Mouse (Mus musculus): ENCODE measurements at regions not wholly inside any gene's neighbourhood (a gene's known extent, or its start where the extent isn't known, plus 50 kb on each side); places are given as distances from the start of the nearest gene placed in this dataset.

- Histone ChIP-seq H3K27ac (replicated peaks; ENCODE audit: low read depth, low read length) (no peak overlapping the region), H3K4me1 (ENCODE audit: control insufficient read depth, insufficient read depth, insufficient read length, low read length) (no peaks in the 10 kb centered on the region), H3K4me3 (ENCODE audit: insufficient read depth, low read depth, low read length) (no peak overlapping the region)
These were observed 259.4 kb upstream of the Gm9747 start for GRCm38 (mm10) chr1:81973481-81973880.

DNA sequence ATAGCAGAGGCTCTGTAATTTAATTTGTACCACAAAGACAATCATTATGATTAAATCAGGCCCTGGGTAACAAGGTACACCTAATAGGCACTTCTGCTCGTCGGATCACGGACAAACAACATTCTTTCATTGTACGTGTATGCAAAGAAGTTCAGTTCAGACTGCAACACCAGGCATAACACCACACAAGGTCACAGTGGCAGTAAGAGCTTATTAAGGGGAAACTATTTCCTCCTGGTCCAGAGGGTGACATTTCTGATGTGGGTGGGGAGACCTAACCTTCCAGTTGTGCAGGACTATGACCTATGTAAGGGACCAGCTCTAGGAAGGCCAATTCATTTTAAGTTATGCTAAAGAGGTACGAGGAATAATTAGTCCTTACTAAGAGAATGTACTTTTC, 225.0 kb upstream of the Gm9747 start:
- H3K4me3 ChIP-seq (ENCODE audit: insufficient read depth, low read depth, low read length), result no peak overlapping the region
- H3K27ac ChIP-seq (replicated peaks; ENCODE audit: low read depth, low read length), result no peak overlapping the region
- no peaks in the 10 kb centered on the region for H3K4me1 ChIP-seq (ENCODE audit: control insufficient read depth, insufficient read depth, insufficient read length, low read length)

- Histone ChIP-seq H3K27ac (replicated peaks; ENCODE audit: low read depth, low read length) (no peak overlapping the region), H3K4me3 (ENCODE audit: insufficient read depth, low read depth, low read length) (no peak overlapping the region), H3K4me1 (ENCODE audit: control insufficient read depth, insufficient read depth, insufficient read length, low read length) (no peaks in the 10 kb centered on the region)
These were observed 224.1 kb upstream of the Gm9747 start for GRCm38 (mm10) chr1:82008805-82009204.

GRCm38 (mm10) chr1:82010995-82011394, 221.9 kb upstream of the Gm9747 start:
- no peaks in the 10 kb centered on the region for H3K4me1 ChIP-seq (ENCODE audit: control insufficient read depth, insufficient read depth, insufficient read length, low read length)
- no peak overlapping the region for H3K4me3 ChIP-seq (ENCODE audit: insufficient read depth, low read depth, low read length)
- H3K27ac ChIP-seq (replicated peaks; ENCODE audit: low read depth, low read length), result no peak overlapping the region

- Histone ChIP-seq H3K27ac (replicated peaks; ENCODE audit: low read depth, low read length) (no peak overlapping the region; the same call in 1 of the 2 replicates), H3K4me3 (ENCODE audit: insufficient read depth, low read depth, low read length) (no peak overlapping the region), H3K4me1 (ENCODE audit: control insufficient read depth, insufficient read depth, insufficient read length, low read length) (no peaks in the 10 kb centered on the region)
These were observed 217.6 kb upstream of the Gm9747 start for GRCm38 (mm10) chr1:82015341-82015740.

- Histone ChIP-seq H3K4me1 (ENCODE audit: control insufficient read depth, insufficient read depth, insufficient read length, low read length) (no peaks in the 10 kb centered on the region), H3K4me3 (ENCODE audit: insufficient read depth, low read depth, low read length) (no peak overlapping the region), H3K27ac (replicated peaks; ENCODE audit: low read depth, low read length) (no peak overlapping the region)
These were observed 214.1 kb upstream of the Gm9747 start for GRCm38 (mm10) chr1:82018701-82019404.

DNA sequence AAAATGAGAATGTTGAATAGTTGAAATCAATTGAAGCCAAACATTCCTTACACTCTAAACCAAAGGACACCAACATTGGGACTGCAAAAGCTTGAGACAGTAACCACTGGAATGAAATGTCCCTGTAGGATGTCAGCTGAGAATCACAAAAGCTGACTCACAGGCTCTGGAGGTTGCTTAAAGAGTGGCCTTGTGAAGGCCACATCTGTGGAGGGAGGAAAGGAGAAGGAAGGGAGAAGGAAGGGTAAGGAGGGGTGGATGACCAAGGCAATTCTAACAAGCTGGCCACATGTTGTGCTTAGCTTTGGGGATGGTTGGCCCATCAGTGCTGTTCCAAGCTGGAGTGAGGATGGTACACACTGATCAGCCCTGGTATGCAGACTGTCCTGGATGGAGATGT, 205.2 kb upstream of the Gm9747 start:
- Histone ChIP-seq H3K27ac (replicated peaks; ENCODE audit: low read depth, low read length) (no peak overlapping the region), H3K4me1 (ENCODE audit: control insufficient read depth, insufficient read depth, insufficient read length, low read length) (no peaks in the 10 kb centered on the region), H3K4me3 (ENCODE audit: insufficient read depth, low read depth, low read length) (no peak overlapping the region)

GRCm38 (mm10) chr1:82031130-82031529, 201.8 kb upstream of the Gm9747 start:
- H3K4me3 ChIP-seq (ENCODE audit: insufficient read depth, low read depth, low read length), result no peak overlapping the region
- no peaks in the 10 kb centered on the region for H3K4me1 ChIP-seq (ENCODE audit: control insufficient read depth, insufficient read depth, insufficient read length, low read length)
- H3K27ac ChIP-seq (replicated peaks; ENCODE audit: low read depth, low read length), result no peak overlapping the region

DNA sequence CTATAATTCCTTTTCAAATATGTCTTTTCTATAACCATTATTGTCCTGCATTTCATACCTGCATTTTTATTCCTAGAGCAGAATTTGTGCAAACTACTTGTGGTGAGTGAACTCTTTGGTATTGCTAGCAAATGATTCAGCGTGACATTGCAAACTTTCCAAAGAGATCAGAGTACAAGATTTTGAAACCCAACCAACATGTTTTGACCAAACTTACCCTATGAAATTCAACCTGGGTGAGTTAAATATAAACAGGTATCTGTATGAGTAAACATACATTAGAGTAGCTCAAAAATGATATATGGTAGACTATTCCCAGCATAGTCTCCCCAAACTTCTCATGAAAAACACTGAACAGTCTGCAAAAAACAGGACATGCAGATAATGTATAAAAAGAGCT, 200.5 kb upstream of the Gm9747 start:
- H3K4me1 ChIP-seq (ENCODE audit: control insufficient read depth, insufficient read depth, insufficient read length, low read length), result no peaks in the 10 kb centered on the region
- no peak overlapping the region for H3K4me3 ChIP-seq (ENCODE audit: insufficient read depth, low read depth, low read length)
- H3K27ac ChIP-seq (replicated peaks; ENCODE audit: low read depth, low read length), result no peak overlapping the region

DNA sequence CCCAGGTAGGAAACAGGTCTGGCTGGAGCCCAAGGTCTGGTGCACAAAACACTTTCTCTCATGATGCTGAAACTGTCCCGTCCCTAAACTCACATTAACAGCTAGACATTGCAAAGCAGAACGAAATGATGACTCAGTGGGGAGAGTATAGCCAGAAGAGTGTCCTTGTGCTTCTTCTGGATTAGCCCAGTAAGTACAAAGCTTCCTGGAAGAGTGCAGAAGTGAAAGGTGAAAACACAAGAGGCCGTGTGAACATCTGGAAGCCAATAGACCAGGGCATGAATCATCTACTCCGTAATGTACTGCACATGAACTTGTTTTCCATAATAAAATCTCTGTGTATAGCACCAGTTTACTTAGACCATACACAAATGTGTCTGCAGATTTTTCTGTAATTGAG, 194.7 kb upstream of the Gm9747 start:
- no peak overlapping the region for H3K4me3 ChIP-seq (ENCODE audit: insufficient read depth, low read depth, low read length)
- no peak overlapping the region for H3K27ac ChIP-seq (replicated peaks; ENCODE audit: low read depth, low read length)
- no peaks in the 10 kb centered on the region for H3K4me1 ChIP-seq (ENCODE audit: control insufficient read depth, insufficient read depth, insufficient read length, low read length)

DNA sequence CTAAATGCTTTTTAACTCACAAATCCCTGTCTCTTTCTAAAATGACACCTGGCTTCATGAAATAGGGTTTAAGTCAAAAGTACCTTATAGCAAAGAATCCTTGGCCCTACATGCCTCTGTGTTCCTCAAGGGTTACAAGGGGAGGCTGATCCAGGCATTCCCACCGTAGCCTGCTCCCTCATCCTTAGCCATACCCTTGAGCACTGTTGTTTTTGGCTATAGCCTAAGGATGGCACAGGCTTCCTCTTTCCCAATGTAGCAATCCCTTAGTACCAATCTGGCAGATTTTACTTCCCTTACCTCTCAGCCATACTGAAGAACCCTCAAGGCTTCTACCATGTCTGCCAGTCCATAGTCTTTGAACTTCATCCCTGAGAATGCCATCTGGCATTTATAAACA, 194.2 kb upstream of the Gm9747 start:
- Histone ChIP-seq H3K4me3 (ENCODE audit: insufficient read depth, low read depth, low read length) (no peak overlapping the region), H3K4me1 (ENCODE audit: control insufficient read depth, insufficient read depth, insufficient read length, low read length) (no peaks in the 10 kb centered on the region), H3K27ac (replicated peaks; ENCODE audit: low read depth, low read length) (no peak overlapping the region)

DNA sequence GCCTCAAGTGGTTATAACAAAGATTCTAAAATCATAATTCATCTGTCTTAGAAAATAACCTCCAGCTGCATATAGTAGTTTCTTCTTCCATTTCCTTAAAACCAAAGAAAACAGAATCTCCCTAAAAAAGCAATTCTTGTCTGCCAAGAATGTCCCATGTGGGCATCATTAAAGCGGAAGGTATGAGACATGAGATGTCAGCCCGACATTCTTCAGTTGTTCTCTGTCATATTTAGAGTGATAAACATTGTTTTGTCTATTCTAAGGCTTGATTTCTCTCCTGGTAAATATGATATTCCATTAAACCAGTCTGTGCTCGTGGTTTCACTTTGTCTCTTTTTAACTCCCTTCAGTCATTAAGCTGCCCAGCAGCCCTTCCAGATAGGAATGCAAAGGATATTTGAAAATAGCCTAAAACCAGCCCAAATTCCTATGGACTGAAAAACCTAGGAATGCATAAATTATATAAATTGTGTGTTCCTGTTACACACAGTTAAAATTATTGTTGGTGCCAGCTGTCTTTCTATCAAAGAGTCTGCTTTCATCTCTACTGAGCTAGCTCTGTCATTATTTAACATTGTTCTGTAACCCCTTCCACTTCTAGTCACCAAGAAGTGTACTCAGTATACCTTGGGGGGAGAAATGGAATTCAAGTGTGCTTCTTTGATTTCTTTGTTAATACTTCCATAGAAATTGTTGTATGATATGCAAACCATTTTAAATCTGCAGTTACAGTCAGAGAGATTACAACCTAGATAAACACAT, 191.4 kb upstream of the Gm9747 start:
- H3K4me3 ChIP-seq (ENCODE audit: insufficient read depth, low read depth, low read length), result no peak overlapping the region
- no peaks in the 10 kb centered on the region for H3K4me1 ChIP-seq (ENCODE audit: control insufficient read depth, insufficient read depth, insufficient read length, low read length)
- H3K27ac ChIP-seq (replicated peaks; ENCODE audit: low read depth, low read length), result no peak overlapping the region

DNA sequence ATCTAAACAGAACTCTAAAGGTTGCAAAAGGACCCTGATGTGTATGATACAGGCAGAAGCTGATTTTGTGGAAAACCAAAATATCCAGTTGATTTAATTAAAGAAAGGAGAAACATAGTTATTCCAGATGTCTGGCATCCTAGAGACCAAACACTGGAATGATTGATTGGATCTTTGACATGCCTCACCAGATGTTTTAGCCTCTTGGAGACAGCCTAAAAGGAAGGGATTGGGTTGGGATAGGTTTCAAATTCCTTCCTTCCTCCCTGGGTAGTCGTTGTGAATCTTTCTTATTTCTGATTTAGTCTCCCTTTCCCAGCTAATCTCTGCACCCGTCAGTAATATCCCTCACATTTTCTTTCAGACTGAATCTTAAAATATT, 190.9 kb upstream of the Gm9747 start:
- H3K27ac ChIP-seq (replicated peaks; ENCODE audit: low read depth, low read length), result no peak overlapping the region
- no peak overlapping the region for H3K4me3 ChIP-seq (ENCODE audit: insufficient read depth, low read depth, low read length)
- no peaks in the 10 kb centered on the region for H3K4me1 ChIP-seq (ENCODE audit: control insufficient read depth, insufficient read depth, insufficient read length, low read length)

- Histone ChIP-seq H3K27ac (replicated peaks; ENCODE audit: low read depth, low read length) (no peak overlapping the region), H3K4me1 (ENCODE audit: control insufficient read depth, insufficient read depth, insufficient read length, low read length) (no peaks in the 10 kb centered on the region), H3K4me3 (ENCODE audit: insufficient read depth, low read depth, low read length) (no peak overlapping the region)
These were observed 190.4 kb upstream of the Gm9747 start for GRCm38 (mm10) chr1:82042527-82042926.

- no peak overlapping the region for H3K4me3 ChIP-seq (ENCODE audit: insufficient read depth, low read depth, low read length)
- H3K4me1 ChIP-seq (ENCODE audit: control insufficient read depth, insufficient read depth, insufficient read length, low read length), result no peaks in the 10 kb centered on the region
- no peak overlapping the region for H3K27ac ChIP-seq (replicated peaks; ENCODE audit: low read depth, low read length)
These were observed 166.6 kb upstream of the Gm9747 start for GRCm38 (mm10) chr1:82066291-82066690.

DNA sequence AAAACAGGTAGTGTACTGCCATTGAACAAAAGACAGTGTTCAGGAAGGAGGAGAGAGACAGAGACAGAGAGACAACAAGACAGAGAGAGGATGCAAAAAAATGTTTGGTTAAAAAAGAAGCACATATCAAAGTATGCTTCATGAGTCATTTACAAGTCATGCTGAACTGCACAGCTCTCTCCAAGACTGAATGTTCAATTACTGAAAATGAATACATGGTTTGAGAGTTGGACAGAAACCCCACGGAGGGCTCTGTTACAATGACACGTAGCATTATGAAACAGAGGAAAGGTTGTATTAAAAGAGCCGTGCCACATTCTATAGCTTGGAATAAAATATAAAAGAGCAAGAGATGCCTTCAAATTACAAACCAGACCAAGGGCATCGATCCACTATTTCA, 164.3 kb upstream of the Gm9747 start:
- H3K27ac ChIP-seq (replicated peaks; ENCODE audit: low read depth, low read length), result no peak overlapping the region
- no peaks in the 10 kb centered on the region for H3K4me1 ChIP-seq (ENCODE audit: control insufficient read depth, insufficient read depth, insufficient read length, low read length)
- no peak overlapping the region for H3K4me3 ChIP-seq (ENCODE audit: insufficient read depth, low read depth, low read length)
